Mouse (Mus musculus) brain, embryonic 14.5 days (tissue): ENCODE results near the gene Pde4dip.

Source experiments
- CTCF ChIP-seq: fragments of 200-500 bp; IDR thresholded peaks from 2 replicates; pipeline ENCODE4 v1.5.1; 2012; ENCODE audit warnings: inconsistent platforms, mild to moderate bottlenecking, moderate library complexity, borderline replicate concordance; ENCODE audit not compliant: insufficient read depth, insufficient read length; ENCODE audit errors: extremely low read depth
- POLR2A ChIP-seq: fragments of 200-500 bp; IDR thresholded peaks from 2 replicates; pipeline ENCODE4 v1.6.1; 2012; ENCODE audit warnings: mild to moderate bottlenecking, inconsistent platforms, borderline replicate concordance; ENCODE audit not compliant: poor library complexity, insufficient read depth, insufficient read length, severe bottlenecking; ENCODE audit errors: extremely low read depth

- TF ChIP-seq CTCF (no peak), POLR2A (no peak)
Observed at GRCm38 (mm10) chr3:97649022-97649421, 239.5 kb downstream of the Pde4dip start.
